Mouse (Mus musculus) lung, postnatal 4 days (tissue): ENCODE results near the gene Nop58.
A peak's percentile ranks its signal among the peaks of the same experiment; 100 is the strongest.
"Not testable (repeated sequence)": the region's sequence is repeated elsewhere in the genome, so short reads cannot be mapped to it uniquely, and the experiment has no call there.

Source experiments
- DNase-seq, 2 experiments: peaks; one replicate each; pipeline ENCODE4 v3.0.0; 2021

The Nop58 gene

GRCm38 (mm10) chr1:59725661-59726060, 40.9 kb downstream of the Nop58 start:
- peak; percentile 52 to 59 for DNase-seq

GRCm38 (mm10) chr1:59730106-59730505, 45.3 kb downstream of the Nop58 start:
- peak; percentile 39 to 62 for DNase-seq

- DNase-seq, result no peak
These were observed 46.0 kb downstream of the Nop58 start for GRCm38 (mm10) chr1:59730737-59731136.

- DNase-seq, result peak; percentile 34 to 66
These were observed 49.3 kb downstream of the Nop58 start for GRCm38 (mm10) chr1:59734076-59734475.

GRCm38 (mm10) chr1:59738768-59739414, 54.1 kb downstream of the Nop58 start:
- no peak for DNase-seq

- peak; percentile 47 to 61 for DNase-seq
These were observed 55.0 kb downstream of the Nop58 start for GRCm38 (mm10) chr1:59739577-59740354.

- DNase-seq, result peak in 1 of 2 experiments; percentile 23
These were observed 64.3 kb downstream of the Nop58 start for GRCm38 (mm10) chr1:59749047-59749446.

- DNase-seq, result not testable (repeated sequence)
These were observed 65.0 kb downstream of the Nop58 start for GRCm38 (mm10) chr1:59749724-59750123.

- DNase-seq, result no peak
These were observed 70.5 kb downstream of the Nop58 start for GRCm38 (mm10) chr1:59755298-59755697.

GRCm38 (mm10) chr1:59758325-59758724, 73.6 kb downstream of the Nop58 start:
- DNase-seq, result no peak

GRCm38 (mm10) chr1:59762208-59762607, 77.4 kb downstream of the Nop58 start:
- DNase-seq, result peak; percentile 32 to 39

GRCm38 (mm10) chr1:59762651-59763163, 77.9 kb downstream of the Nop58 start:
- DNase-seq, result peak in 1 of 2 experiments; percentile 70

GRCm38 (mm10) chr1:59763164-59763768, 78.5 kb downstream of the Nop58 start, which contains the start of gene Bmpr2:
TSS of gene Bmpr2 (plus strand) at chr1:59763400.
- DNase-seq, result peak; percentile 91 to 96

GRCm38 (mm10) chr1:59763781-59764251, 79.0 kb downstream of the Nop58 start:
- DNase-seq, result no peak

GRCm38 (mm10) chr1:59764407-59764971, 79.7 kb downstream of the Nop58 start:
- DNase-seq, result peak; percentile 52 to 59

GRCm38 (mm10) chr1:59765279-59765678, 80.5 kb downstream of the Nop58 start:
- no peak for DNase-seq

GRCm38 (mm10) chr1:59766626-59767025, 81.9 kb downstream of the Nop58 start:
- no peak for DNase-seq
